Mouse (Mus musculus): ENCODE measurements at regions not wholly inside any gene's neighbourhood (a gene's known extent, or its start where the extent isn't known, plus 50 kb on each side); places are given as distances from the start of the nearest gene placed in this dataset.

DNA sequence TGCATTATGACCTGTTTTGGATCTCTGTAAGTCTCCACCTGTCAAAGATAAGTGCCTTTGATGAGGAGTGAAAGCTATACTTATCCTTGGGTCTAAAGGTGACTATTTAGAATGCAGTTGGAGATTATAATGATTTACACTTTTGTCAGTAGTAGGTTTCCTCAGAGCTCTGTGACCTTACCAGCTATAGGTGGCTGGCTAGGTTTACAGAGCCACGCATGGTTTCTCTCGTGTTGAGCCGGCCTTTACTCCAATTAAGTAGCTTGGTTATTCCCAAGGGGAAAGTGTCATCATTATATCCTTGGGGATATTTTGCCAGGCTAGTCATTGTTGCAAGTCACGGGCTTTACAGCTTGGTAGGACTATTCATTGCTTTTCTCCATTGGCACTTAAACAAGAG, 408.5 kb upstream of the Ube2e3 start:
- 97% methylated on average over 4 of the region's 4 CpGs for WGBS

DNA sequence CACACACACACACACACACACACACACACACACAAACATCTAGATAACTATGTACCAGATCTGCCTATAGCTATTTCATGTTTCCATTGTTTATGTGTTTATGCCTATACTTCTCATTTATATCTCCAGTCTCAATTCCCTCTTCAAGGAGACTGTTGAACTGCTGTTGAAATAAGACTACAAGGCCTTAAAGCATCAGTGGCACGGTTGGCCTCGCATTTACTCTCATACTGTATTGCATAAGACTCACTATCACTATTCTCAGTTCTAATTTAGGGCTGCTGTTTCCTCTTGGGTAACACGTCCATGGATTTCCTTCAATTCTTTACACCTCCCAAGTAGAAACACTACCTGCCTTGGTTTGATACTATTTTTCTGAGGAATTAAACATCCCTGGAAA, 414.5 kb upstream of the Ube2e3 start:
- no peak for TF ChIP-seq POLR2A (IDR thresholded peaks at IDR 0.05; ENCODE audit: control insufficient read depth, extremely low read depth, insufficient read depth, low read length, poor library complexity)
- no peak for TF ChIP-seq CTCF (IDR thresholded peaks at IDR 0.05; ENCODE audit: borderline replicate concordance, control insufficient read depth, extremely low read depth, insufficient read depth, low read length, poor library complexity)
- 82% methylated on average over 3 of the region's 3 CpGs for WGBS
- no peak overlapping the region for H3K4me3 ChIP-seq (ENCODE audit: control insufficient read depth, insufficient read depth, low read length)
- no peak for DNase-seq
- no peaks in the 10 kb centered on the region for H3K4me1 ChIP-seq (replicated peaks; ENCODE audit: control insufficient read depth, insufficient read depth, low read length)
- H3K27me3 ChIP-seq (ENCODE audit: control insufficient read depth, insufficient read depth, low read length): no peaks in the 10 kb centered on the region
- H3K27ac ChIP-seq (ENCODE audit: control insufficient read depth, insufficient read depth, low read length): no peak overlapping the region
- H3K36me3 ChIP-seq (ENCODE audit: control insufficient read depth, insufficient read depth, low read length): no peaks in the 10 kb centered on the region

More for the DNA sequence above, 408.5 kb upstream of the Ube2e3 start:
- TF ChIP-seq CTCF (IDR thresholded peaks at IDR 0.05; ENCODE audit: borderline replicate concordance, control insufficient read depth, extremely low read depth, insufficient read depth, low read length, poor library complexity) (no peak), POLR2A (IDR thresholded peaks at IDR 0.05; ENCODE audit: control insufficient read depth, extremely low read depth, insufficient read depth, low read length, poor library complexity) (no peak)
- Histone ChIP-seq H3K27me3 (ENCODE audit: control insufficient read depth, insufficient read depth, low read length) (no peaks in the 10 kb centered on the region), H3K4me3 (ENCODE audit: control insufficient read depth, insufficient read depth, low read length) (no peak overlapping the region), H3K4me1 (replicated peaks; ENCODE audit: control insufficient read depth, insufficient read depth, low read length) (no peaks in the 10 kb centered on the region), H3K27ac (ENCODE audit: control insufficient read depth, insufficient read depth, low read length) (no peak overlapping the region), H3K36me3 (ENCODE audit: control insufficient read depth, insufficient read depth, low read length) (no peaks in the 10 kb centered on the region)
- no peak for DNase-seq

GRCm38 (mm10) chr2:78436816-78437215, 431.1 kb upstream of the Ube2e3 start:
- no peaks in the 10 kb centered on the region for H3K36me3 ChIP-seq (ENCODE audit: control insufficient read depth, insufficient read depth, low read length)
- no peak for TF ChIP-seq CTCF (IDR thresholded peaks at IDR 0.05; ENCODE audit: borderline replicate concordance, control insufficient read depth, extremely low read depth, insufficient read depth, low read length, poor library complexity)
- TF ChIP-seq POLR2A (IDR thresholded peaks at IDR 0.05; ENCODE audit: control insufficient read depth, extremely low read depth, insufficient read depth, low read length, poor library complexity): no peak
- no peak for DNase-seq
- no peak overlapping the region for H3K4me3 ChIP-seq (ENCODE audit: control insufficient read depth, insufficient read depth, low read length)
- no peak overlapping the region for H3K27ac ChIP-seq (ENCODE audit: control insufficient read depth, insufficient read depth, low read length)
- no peaks in the 10 kb centered on the region for H3K27me3 ChIP-seq (ENCODE audit: control insufficient read depth, insufficient read depth, low read length)
- no peaks in the 10 kb centered on the region for H3K4me1 ChIP-seq (replicated peaks; ENCODE audit: control insufficient read depth, insufficient read depth, low read length)

DNA sequence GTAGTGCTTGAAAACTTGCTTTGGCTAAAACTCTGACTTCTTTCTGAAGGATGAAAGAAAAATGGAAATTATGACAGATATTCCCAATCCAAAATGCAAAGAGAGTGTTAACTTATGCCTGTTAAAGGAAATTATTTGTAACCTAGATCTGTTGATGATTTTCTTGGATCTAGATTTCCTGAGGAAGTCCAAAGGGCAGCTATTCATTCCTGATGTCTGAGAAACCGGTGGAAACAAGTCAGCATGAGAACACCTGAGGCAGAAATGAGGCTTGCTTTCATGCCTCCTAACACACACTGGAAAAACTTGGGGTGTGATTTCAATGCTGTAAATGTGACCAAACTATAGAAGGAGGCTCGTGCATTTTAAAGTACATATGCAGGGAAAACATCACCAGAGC, 432.9 kb upstream of the Ube2e3 start:
- TF ChIP-seq CTCF (IDR thresholded peaks at IDR 0.05; ENCODE audit: borderline replicate concordance, control insufficient read depth, extremely low read depth, insufficient read depth, low read length, poor library complexity) (no peak), POLR2A (IDR thresholded peaks at IDR 0.05; ENCODE audit: control insufficient read depth, extremely low read depth, insufficient read depth, low read length, poor library complexity) (no peak)
- Histone ChIP-seq H3K4me3 (ENCODE audit: control insufficient read depth, insufficient read depth, low read length) (no peak overlapping the region), H3K36me3 (ENCODE audit: control insufficient read depth, insufficient read depth, low read length) (no peaks in the 10 kb centered on the region), H3K27me3 (ENCODE audit: control insufficient read depth, insufficient read depth, low read length) (no peaks in the 10 kb centered on the region), H3K4me1 (replicated peaks; ENCODE audit: control insufficient read depth, insufficient read depth, low read length) (no peaks in the 10 kb centered on the region), H3K27ac (ENCODE audit: control insufficient read depth, insufficient read depth, low read length) (no peak overlapping the region)
- no peak for DNase-seq
- 72% methylated on average over 2 of the region's 2 CpGs for whole genome bisulfite sequencing

DNA sequence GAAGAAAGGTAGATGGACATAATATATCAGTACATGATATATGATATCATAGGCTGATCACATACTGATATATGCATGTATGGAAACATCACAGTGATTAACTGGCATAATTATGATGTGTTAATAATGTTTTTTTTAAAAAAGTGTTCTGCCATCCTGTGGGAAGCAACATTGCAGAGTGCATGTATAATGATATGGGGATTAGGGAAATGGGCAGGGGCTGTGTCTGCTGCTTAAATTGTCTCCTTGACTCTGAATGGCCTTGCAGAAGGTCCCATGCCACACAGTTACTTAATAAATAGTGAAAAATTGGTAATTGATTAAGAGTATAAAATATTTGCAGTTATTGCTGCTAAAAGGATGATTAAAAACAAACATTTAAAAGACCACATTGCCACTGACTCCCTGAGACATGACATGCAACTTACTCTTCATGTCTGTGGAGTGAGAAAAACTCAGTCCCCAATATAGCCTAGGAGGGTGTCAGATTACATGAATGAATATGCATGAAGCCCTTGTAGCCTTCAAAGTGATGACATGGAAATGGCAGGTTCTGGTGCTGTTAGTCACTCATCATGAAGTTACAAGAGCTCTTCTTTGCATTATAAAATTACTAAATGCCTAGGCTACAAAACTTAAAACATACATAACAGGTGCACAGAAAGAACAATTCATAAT, 440.1 kb upstream of the Ube2e3 start:
- H3K27ac ChIP-seq (ENCODE audit: control insufficient read depth, insufficient read depth, low read length): no peak overlapping the region
- TF ChIP-seq POLR2A (IDR thresholded peaks at IDR 0.05; ENCODE audit: control insufficient read depth, extremely low read depth, insufficient read depth, low read length, poor library complexity) (no peak), CTCF (IDR thresholded peaks at IDR 0.05; ENCODE audit: borderline replicate concordance, control insufficient read depth, extremely low read depth, insufficient read depth, low read length, poor library complexity) (no peak)
- no peaks in the 10 kb centered on the region for H3K27me3 ChIP-seq (ENCODE audit: control insufficient read depth, insufficient read depth, low read length)
- no peaks in the 10 kb centered on the region for H3K36me3 ChIP-seq (ENCODE audit: control insufficient read depth, insufficient read depth, low read length)
- H3K4me3 ChIP-seq (ENCODE audit: control insufficient read depth, insufficient read depth, low read length): no peak overlapping the region
- H3K4me1 ChIP-seq (replicated peaks; ENCODE audit: control insufficient read depth, insufficient read depth, low read length): no peaks in the 10 kb centered on the region
- no peak for DNase-seq

DNA sequence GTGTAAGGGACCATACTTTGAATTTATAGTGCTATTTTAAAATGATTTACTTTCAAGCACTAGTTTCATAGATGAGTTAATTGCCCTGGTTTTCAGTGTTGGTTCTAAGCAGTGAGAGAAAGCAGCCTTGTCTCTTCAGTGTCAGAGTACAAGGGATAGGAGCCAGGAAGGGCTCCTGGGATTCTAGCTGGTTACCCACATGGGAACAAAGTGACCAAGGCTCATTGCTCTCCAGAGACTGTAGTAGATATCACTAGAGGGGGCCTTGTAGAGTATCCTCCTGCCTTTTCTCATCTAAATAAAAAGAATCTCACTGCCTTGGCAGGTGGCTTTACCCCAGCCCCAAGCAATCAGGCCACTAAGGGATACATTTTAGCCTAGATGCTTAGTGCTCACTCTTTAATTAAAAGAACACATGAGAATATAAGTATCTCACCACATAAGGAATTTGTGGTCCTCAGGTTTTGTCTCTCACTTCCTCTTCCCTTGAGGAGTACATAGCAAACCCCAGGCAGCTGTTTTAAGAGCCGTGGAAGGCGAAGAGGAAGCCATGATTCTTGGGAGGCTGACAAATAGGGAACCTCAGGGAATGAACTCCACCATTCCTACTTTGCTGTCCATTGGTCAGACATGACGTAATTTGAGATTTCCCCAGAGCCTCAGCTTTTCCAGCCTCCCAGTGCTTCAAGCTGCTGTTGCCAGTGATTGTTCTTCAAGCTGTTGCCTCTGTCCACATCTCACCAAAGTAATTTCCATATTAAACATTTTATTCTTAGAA, 449.2 kb upstream of the Ube2e3 start:
- Histone ChIP-seq H3K36me3 (ENCODE audit: control insufficient read depth, insufficient read depth, low read length) (no peaks in the 10 kb centered on the region), H3K4me1 (replicated peaks; ENCODE audit: control insufficient read depth, insufficient read depth, low read length) (no peaks in the 10 kb centered on the region), H3K4me3 (ENCODE audit: control insufficient read depth, insufficient read depth, low read length) (no peak overlapping the region), H3K27me3 (ENCODE audit: control insufficient read depth, insufficient read depth, low read length) (no peaks in the 10 kb centered on the region), H3K27ac (ENCODE audit: control insufficient read depth, insufficient read depth, low read length) (no peak overlapping the region)
- DNase-seq: no peak
- WGBS: 51% methylated on average over 3 of the region's 3 CpGs
- TF ChIP-seq CTCF (IDR thresholded peaks at IDR 0.05; ENCODE audit: borderline replicate concordance, control insufficient read depth, extremely low read depth, insufficient read depth, low read length, poor library complexity): no peak
- TF ChIP-seq POLR2A (IDR thresholded peaks at IDR 0.05; ENCODE audit: control insufficient read depth, extremely low read depth, insufficient read depth, low read length, poor library complexity): no peak

All from thymus, adult 2 months (tissue).